Mouse (Mus musculus) heart, postnatal 36 days (tissue): ENCODE measurements around the gene Mxi1. TPM values are rescaled to one million over a fixed set of nuclear protein-coding genes. Genes with fewer than 3 reads are reported as not detected.
"Not testable (repeated sequence)": the region's sequence is repeated elsewhere in the genome, so short reads cannot be mapped to it uniquely, and the experiment has no call there.

Experiments used
- DNase-seq, 2 experiments: peaks; one replicate each; pipeline ENCODE4 v3.0.0; 2021 to 2022
- intact Hi-C: fragments of 180-260 bp; cut with DNase I; formaldehyde crosslinking; loops from one replicate; pipeline ENCODE4 v1.15.1; 2025
- total RNA-seq, 2 experiments: library from RNA; stranded (reverse); gene quantifications; 2 replicates each; pipeline ENCODE4 v1.2.3; 2021

Mxi1 gene
- total RNA-seq, 2 experiments from 2014 or later, result 50.9 to 51.7 TPM

DNA sequence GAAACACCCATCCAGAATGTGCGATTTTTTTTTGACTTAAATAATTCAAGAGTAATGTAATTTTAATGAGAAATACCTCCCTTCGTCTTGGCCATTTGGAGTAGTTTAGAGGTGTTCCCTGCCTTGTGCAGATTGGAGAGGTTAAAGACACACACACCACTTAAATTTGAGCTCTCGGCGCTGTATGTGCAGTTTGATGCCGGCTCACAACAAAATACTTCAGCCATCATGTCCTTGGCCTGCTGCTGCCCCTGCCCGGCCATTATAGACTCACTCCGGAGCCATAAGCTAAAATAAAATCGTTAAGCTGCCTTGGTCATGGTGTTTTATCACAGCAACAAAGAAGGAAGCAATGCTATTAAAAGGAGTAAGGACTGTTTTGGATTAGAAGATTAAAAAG, 81.1 kb downstream of the Mxi1 start:
- intact Hi-C loops, result loop anchor here (10.0 kb wide), 1 partner anchor 553 kb away; the partner anchor contains the start of genes Bbip1 and Shoc2

DNA sequence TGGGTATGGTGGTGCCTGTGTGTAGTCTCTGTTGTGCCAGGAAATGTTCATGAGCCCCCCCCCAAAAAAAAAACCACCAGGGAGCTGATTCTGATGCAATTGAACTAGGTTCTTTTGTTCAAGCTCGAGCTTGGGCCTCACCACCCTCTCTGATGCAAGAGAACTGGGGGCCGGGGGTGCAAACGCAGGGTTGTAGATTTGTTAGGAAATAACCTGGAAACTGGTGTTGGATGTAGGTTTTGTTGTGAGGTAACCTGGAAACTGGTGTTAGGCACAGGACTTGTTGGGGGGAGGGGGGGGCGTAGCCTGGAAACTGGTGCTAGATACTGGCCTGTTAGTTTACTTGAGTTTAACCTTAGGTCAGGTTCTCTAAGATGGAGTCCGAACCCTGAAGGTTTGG, 81.5 kb downstream of the Mxi1 start:
- intact Hi-C loops, result loop anchor here (10.0 kb wide), 1 partner anchor 553 kb away; the partner anchor contains the start of genes Bbip1 and Shoc2

More for the DNA sequence above, 81.1 kb downstream of the Mxi1 start:
- DNase-seq, result no peak

GRCm38 (mm10) chr19:53392781-53393343, 82.5 kb downstream of the Mxi1 start:
- no peak for DNase-seq
- intact Hi-C loops, result loop anchor here (10.0 kb wide), 1 partner anchor 552 kb away; the partner anchor contains the start of genes Bbip1 and Shoc2

More for the DNA sequence above, 81.5 kb downstream of the Mxi1 start:
- no peak for DNase-seq

GRCm38 (mm10) chr19:53393646-53394045, 83.3 kb downstream of the Mxi1 start:
- no peak for DNase-seq
- intact Hi-C loops, result loop anchor here (10.0 kb wide), 1 partner anchor 551 kb away; the partner anchor contains the start of genes Bbip1 and Shoc2

GRCm38 (mm10) chr19:53394552-53394951, 84.2 kb downstream of the Mxi1 start:
- DNase-seq, result peak; percentile 26 to 29

DNA sequence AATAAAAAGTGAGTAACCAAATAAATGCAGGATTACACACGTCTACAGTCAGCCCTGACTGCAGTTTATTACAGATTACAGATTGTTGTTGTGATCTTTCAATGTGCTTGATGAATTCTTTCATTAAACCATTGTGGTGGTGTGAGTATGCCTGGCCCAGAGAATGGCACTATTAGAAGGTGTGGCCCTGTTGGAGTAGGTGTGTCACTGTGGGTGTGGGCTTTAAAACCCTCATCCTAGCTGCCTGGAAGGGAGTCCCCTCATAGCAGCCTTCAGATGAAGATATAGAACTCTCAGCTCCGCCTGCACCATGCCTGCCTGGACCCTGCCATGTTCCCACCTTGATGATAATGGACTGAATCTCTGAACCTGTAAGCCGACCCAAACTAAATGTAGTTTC, 84.6 kb downstream of the Mxi1 start:
- not testable (repeated sequence) for DNase-seq
- intact Hi-C loops, result loop anchor here (1.0 to 10.0 kb wide), 3 partner anchors 184 to 550 kb away; partner anchors contain the start of genes Bbip1 and Shoc2

More at GRCm38 (mm10) chr19:53394552-53394951, 84.2 kb downstream of the Mxi1 start:
- intact Hi-C loops, result loop anchor here (10.0 kb wide), 1 partner anchor 550 kb away; the partner anchor contains the start of genes Bbip1 and Shoc2

DNA sequence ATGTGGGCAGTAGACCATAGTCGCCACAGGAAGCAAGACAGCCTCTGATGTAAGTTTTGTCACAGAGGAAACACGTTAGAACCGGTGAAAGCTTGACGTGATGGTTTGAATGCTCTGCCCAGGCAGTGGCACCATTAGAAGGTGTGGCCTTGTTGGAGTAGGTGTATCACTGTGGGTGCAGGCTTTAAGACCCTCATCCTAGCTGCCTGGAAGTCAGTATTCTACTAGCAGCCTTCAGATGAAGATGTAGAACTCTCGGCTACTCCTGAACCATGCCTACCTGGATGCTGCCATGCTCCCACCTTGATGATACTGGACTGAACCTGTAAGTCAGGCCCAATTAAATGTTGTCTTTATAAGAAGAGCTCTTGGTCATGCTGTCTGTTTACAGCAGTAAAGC, 85.5 kb downstream of the Mxi1 start:
- intact Hi-C loops, result loop anchor here (1.0 to 10.0 kb wide), 4 partner anchors 23 to 549 kb away; partner anchors contain the start of genes Bbip1 and Shoc2
- DNase-seq, result not testable (repeated sequence)

DNA sequence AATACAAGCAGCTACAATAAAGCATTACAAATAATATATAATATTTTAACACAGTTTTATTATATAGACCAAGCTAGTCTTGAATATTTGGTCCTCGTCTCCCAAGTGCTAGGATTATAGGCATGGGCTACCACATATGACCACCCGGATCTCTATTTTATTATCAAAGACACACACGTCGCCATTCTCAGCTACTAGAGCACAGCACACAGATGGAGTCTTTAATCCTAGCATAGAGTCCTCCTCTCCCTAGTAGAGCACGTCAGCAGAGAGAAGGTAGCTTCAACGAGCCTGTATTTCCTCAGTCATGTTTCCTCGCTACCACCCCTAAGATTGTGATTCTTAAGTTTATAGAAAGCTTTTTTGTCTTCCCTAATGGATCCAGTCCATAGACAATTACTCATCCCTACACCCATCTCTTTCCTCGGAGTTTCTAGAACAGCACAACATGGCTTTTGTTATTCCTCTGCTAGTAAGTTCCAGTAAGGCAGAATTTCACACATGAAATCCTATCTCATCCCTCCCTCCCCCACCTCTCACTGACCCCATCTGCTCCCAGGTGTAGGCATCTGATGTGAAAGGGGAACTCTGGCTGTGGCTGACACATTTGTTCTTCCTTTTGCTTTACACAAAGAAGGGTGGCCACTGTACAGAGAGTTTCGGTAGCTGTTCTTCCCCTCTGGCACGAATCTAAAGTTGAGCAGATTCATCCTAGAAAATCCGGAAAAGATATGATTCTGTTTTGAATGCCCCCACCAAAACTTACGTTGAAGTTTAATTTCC, 87.3 kb downstream of the Mxi1 start:
- DNase-seq, result no peak
- intact Hi-C loops, result loop anchor here (2.0 to 10.0 kb wide), 3 partner anchors 21 to 547 kb away; partner anchors contain the start of genes Bbip1 and Shoc2

DNA sequence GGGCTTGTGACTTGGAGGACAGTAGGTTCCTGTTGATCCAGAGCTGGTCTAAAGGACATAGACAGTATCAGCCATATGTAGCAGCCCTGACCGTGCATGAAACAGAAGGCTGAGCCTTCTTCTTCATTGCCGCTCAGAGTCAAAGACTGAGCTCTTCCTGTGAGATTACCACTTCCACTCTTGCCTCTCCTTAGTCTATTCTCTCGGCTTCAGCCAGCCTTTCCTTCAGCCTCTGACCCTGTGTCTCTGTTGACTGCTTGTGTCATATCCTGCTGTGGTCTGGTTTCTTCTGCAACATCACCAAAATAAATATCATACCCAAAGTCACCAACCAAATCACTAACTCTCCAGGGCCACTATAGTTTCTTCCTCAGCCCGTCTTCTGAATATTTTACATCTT, 88.9 kb downstream of the Mxi1 start:
- no peak for DNase-seq
- intact Hi-C loops, result loop anchor here (5.0 to 10.0 kb wide), 2 partner anchors 238 to 546 kb away; partner anchors contain the start of genes Bbip1 and Shoc2

DNA sequence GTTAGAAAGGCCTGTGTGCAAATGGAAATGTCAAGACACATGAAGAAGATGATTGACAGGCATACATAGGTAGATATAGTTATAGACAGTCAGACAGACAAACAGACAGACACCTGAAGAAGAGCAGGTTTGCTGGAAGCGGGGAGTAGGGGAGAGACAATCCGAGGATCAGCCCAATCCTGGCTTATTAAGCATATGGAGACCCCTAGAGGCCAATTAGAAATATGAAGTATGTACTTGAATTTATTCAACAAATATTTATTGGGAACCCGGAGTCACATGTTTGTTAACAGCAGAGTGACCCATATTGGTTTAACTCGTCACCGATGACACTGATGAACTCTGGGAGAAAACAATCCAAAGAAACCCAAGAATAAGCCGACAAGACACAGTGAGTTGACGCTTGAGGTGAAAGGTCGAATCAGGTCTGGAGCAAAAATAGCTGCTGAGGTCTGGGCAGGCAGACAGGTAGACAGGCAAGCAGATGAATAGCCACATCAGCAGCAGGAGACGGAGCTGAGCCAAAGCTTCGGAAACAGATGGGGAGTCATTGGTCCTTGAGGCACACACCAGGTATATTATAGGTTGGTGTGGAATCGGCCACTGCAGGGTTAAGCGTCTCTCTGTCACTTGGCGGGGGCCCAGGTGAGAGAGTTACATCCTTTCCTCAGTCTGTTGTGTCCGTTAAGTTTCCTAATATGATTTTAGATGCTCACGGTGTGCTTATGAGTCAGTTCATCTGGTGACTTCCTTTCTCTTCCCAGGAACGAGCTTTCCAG, 90.2 kb downstream of the Mxi1 start:
- intact Hi-C loops, result no loop called here
- DNase-seq, result no peak

GRCm38 (mm10) chr19:53402741-53403432, 92.6 kb downstream of the Mxi1 start:
- intact Hi-C loops, result no loop called here
- DNase-seq, result no peak

- no peak for DNase-seq
- intact Hi-C loops, result no loop called here
Observed at GRCm38 (mm10) chr19:53404219-53404836, 94.0 kb downstream of the Mxi1 start.

- DNase-seq, result no peak
- intact Hi-C loops, result no loop called here
Observed at GRCm38 (mm10) chr19:53404837-53405356, 94.6 kb downstream of the Mxi1 start.

GRCm38 (mm10) chr19:53405810-53406209, 95.5 kb downstream of the Mxi1 start:
- DNase-seq, result no peak
- intact Hi-C loops, result no loop called here

DNA sequence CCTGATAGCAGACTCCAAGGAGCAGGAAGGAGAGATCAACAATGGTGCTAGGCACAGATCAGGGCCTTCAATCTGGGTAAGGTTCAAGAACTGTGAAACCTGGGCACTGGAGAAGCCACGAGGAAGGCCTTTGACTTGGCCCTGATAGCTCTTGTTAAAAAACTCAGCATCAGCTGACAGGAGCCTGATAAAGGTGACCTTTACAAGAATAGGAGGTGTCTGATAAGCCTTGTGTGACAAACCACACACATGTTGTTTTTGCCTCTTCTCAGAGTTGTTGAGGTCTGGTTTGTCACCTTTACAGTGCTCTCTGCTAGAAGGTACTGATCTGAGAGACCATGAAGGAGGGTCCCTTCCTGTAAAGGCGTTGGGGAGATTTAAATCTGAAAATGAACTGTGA, 97.0 kb downstream of the Mxi1 start:
- intact Hi-C loops, result no loop called here
- DNase-seq, result no peak

DNA sequence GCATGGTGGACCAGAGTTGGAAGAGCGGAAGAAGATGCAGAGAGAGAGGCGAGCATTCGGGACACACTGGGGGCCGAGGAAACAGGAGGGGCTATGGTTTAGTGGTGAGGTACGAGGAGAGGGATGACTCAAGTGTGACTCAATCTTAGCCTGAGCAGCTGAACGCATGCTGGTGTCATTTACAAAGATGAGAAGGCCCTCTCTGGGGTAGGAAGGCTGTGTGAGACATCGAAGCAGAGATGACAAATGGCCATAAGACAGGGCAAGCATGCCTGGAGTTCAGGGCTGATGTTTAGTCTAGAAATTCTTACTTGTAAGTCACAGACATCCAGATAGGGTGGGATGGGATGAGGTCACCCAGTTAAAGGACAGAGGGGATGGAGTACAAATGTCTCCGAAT, 98.1 kb downstream of the Mxi1 start:
- intact Hi-C loops, result no loop called here

DNA sequence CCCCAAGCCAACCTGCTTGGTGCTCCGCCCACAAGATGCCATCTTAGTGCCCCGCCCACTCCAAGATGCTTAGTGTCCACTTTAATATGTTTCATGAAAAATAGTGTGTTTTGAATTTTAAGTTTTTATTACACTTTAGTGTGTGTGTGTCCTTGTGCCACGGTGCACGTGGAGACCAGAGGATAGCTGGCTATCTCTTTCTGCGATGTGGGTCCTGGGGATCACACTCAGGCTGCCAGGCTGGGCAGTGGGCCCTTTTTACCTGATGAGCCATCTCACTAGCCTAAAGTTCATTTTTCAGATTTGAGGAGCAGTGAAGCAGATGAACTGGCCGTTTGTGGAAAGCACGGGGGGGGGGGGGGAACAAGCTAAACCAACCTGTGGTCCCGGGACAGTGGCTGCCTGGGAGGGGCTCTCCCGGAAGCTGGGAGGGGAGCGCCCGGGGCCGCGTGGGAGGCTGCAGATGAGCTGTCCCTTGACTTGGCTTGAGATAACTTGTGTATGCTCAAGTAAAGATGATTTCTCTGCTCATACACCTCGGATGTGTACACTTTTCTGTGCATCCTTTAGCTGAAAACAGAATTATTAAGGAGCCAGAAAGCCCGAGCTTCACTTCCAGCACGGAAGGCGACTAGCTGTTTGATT, 99.5 kb downstream of the Mxi1 start:
- intact Hi-C loops, result no loop called here
- no peak for DNase-seq

More for the DNA sequence above, 98.1 kb downstream of the Mxi1 start:
- no peak for DNase-seq

GRCm38 (mm10) chr19:53412149-53412848, 102.0 kb downstream of the Mxi1 start:
- DNase-seq, result no peak
- intact Hi-C loops, result no loop called here
